Mouse (Mus musculus): Measurements from ENCODE around the gene Ptcd2. TPM values are rescaled to one million over a fixed set of nuclear protein-coding genes. Genes with fewer than 3 reads are reported as not detected.

The Ptcd2 gene
- polyA plus RNA-seq, 1 experiment from 2014 or later: 48.8 TPM

DNA sequence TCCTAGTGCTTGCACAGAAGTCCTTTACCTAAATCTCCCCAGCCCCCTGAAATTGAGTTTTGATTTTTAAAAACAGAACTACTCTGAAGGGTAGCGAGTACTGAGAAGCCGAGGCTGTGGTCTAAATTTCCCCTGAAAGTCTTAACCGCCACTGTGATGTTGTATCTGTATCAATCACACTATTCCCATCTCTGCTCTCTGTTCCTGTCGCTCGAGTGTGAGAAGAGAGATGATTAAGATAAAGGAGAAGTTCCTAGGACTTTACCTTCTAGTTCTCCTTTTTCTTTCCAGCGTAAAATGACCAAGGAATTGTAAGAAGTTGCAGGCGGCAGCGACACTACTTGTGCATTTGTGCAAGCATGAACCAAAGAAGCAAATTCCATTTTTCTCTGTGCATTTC lies 38.3 kb downstream of the Ptcd2 start:
- no peak for TF ChIP-seq CTCF (IDR thresholded peaks at IDR 0.05; ENCODE audit: low read depth)
- no peak overlapping the region for H3K4me2 ChIP-seq
- DNase-seq: no peak
- no peak overlapping the region for H3K27ac ChIP-seq (ENCODE audit: low read depth)
- no peak overlapping the region for H3K9ac ChIP-seq
- ATAC-seq (ENCODE audit: insufficient read depth): no peak
- H3K36me3 ChIP-seq (ENCODE audit: insufficient read depth): no peaks in the 10 kb centered on the region
- no peak overlapping the region for H3K4me3 ChIP-seq (ENCODE audit: low read depth, low read length)
- WGBS: 68% methylated on average over 8 of the region's 8 CpGs
- no peaks in the 10 kb centered on the region for H3K27me3 ChIP-seq (ENCODE audit: insufficient read depth, low read length)
- no peaks in the 10 kb centered on the region for H3K9me3 ChIP-seq (ENCODE audit: low read depth, low read length)
- peaks cover 5% of the 10 kb centered on the region; the same call in 1 of the 2 replicates for H3K4me1 ChIP-seq (ENCODE audit: insufficient read depth)

DNA sequence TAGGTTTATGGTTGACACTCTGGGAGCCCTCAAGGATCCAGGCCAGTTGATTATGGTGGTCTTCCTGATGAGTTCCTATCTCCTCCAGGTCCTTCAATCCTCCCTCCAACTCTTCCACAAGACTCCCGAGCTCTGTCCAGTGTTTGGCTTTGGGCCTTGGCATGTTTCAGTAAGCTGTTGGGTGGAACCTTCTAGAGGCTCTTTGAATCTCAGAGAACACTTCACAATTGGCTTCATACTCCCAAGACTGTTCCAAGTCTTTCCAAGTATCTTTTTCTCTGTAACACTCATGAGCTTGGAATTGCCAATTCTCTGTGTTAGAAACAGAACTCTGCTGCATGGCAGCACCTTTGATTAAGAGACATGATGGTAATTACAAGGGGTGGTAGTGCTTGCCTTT lies 39.3 kb downstream of the Ptcd2 start:
- no peak for TF ChIP-seq CTCF (IDR thresholded peaks at IDR 0.05; ENCODE audit: low read depth)
- DNase-seq (no peak), ATAC-seq (ENCODE audit: insufficient read depth) (no peak)
- no peaks in the 10 kb centered on the region for H3K36me3 ChIP-seq (ENCODE audit: insufficient read depth)
- H3K27ac ChIP-seq (ENCODE audit: low read depth): no peak overlapping the region
- peaks cover 5% of the 10 kb centered on the region; the same call in 1 of the 2 replicates for H3K4me1 ChIP-seq (ENCODE audit: insufficient read depth)
- no peaks in the 10 kb centered on the region for H3K9me3 ChIP-seq (ENCODE audit: low read depth, low read length)
- no peak overlapping the region for H3K4me3 ChIP-seq (ENCODE audit: low read depth, low read length)
- no peak overlapping the region for H3K9ac ChIP-seq
- H3K4me2 ChIP-seq: no peak overlapping the region
- H3K27me3 ChIP-seq (ENCODE audit: insufficient read depth, low read length): no peaks in the 10 kb centered on the region
- WGBS: 65% methylated on average over 1 of the region's 1 CpGs

GRCm38 (mm10) chr13:99304365-99304764 lies 40.1 kb downstream of the Ptcd2 start:
- no peak overlapping the region for H3K4me3 ChIP-seq (ENCODE audit: low read depth, low read length)
- no peak for TF ChIP-seq CTCF (IDR thresholded peaks at IDR 0.05; ENCODE audit: low read depth)
- 0 out of 2 replicates have a peak, but pooled peaks have one; percentile 35 for ATAC-seq (ENCODE audit: insufficient read depth)
- peak overlapping the region; percentile 21; the same call in 1 of the 2 replicates for H3K27ac ChIP-seq (ENCODE audit: low read depth)
- H3K4me2 ChIP-seq: 0 out of 2 replicates have a peak overlapping the region, but pooled peaks have one; percentile 6
- no peaks in the 10 kb centered on the region for H3K27me3 ChIP-seq (ENCODE audit: insufficient read depth, low read length)
- H3K9ac ChIP-seq: no peak overlapping the region
- H3K9me3 ChIP-seq (ENCODE audit: low read depth, low read length): no peaks in the 10 kb centered on the region
- no peak for DNase-seq
- peaks cover 5% of the 10 kb centered on the region; the same call in 1 of the 2 replicates for H3K4me1 ChIP-seq (ENCODE audit: insufficient read depth)
- WGBS: 43% methylated on average over 11 of the region's 11 CpGs
- no peaks in the 10 kb centered on the region for H3K36me3 ChIP-seq (ENCODE audit: insufficient read depth)

DNA sequence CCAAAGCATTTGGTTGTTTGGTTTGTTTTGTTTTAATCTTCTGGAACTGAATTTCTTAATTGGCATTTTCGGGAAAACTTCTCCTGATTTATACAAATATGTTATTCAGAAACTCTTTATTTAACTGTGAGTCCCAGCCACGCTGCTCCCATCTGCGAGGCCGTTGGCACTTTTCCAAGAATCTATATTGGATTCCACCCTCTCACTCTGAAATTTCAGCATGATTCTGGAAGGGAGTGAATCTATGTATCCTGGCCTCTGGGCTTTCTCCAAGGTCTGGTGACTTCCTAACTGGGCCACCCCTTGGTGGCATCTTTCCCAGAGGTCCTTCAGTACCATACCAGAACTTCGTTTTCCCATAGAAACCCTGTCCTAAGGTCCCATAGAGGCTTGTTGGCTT lies 40.7 kb downstream of the Ptcd2 start:
- ATAC-seq (ENCODE audit: insufficient read depth): peak; percentile 47; the same call in 1 of the 2 replicates
- Histone ChIP-seq H3K9me3 (ENCODE audit: low read depth, low read length) (no peaks in the 10 kb centered on the region), H3K4me2 (0 out of 2 replicates have a peak overlapping the region, but pooled peaks have one; percentile 6), H3K4me3 (ENCODE audit: low read depth, low read length) (no peak overlapping the region), H3K9ac (no peak overlapping the region), H3K36me3 (ENCODE audit: insufficient read depth) (no peaks in the 10 kb centered on the region), H3K27ac (ENCODE audit: low read depth) (peak overlapping the region; percentile 21; the same call in 1 of the 2 replicates), H3K27me3 (ENCODE audit: insufficient read depth, low read length) (no peaks in the 10 kb centered on the region), H3K4me1 (ENCODE audit: insufficient read depth) (peaks cover 5% of the 10 kb centered on the region; the same call in 1 of the 2 replicates)
- peak; percentile 88 for DNase-seq
- 40% methylated on average over 5 of the region's 5 CpGs for WGBS
- no peak for TF ChIP-seq CTCF (IDR thresholded peaks at IDR 0.05; ENCODE audit: low read depth)

DNA sequence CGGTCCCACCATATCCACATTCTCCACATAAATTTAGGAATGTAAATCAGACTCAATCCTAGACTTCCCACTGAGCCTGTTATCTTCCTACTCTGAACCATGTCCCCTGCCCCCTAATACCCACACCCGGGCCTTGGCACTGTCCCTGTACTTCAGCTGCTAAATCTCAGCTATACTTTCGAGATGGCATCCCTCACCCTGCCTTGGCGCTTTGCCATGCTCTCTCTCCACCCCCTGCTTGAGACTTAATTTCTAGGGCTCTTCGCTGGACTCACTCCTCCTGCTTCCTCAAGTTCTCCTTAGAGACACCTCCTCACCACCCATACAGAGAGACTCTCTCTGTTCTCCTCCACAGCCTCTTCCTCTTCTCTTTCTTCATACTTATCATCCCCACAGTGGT lies 44.6 kb downstream of the Ptcd2 start:
- Histone ChIP-seq H3K4me3 (ENCODE audit: low read depth, low read length) (no peak overlapping the region), H3K36me3 (ENCODE audit: insufficient read depth) (no peaks in the 10 kb centered on the region), H3K27ac (ENCODE audit: low read depth) (no peak overlapping the region), H3K4me2 (no peak overlapping the region), H3K9ac (no peak overlapping the region), H3K9me3 (ENCODE audit: low read depth, low read length) (no peaks in the 10 kb centered on the region), H3K4me1 (ENCODE audit: insufficient read depth) (peaks cover 5% of the 10 kb centered on the region; the same call in 1 of the 2 replicates), H3K27me3 (ENCODE audit: insufficient read depth, low read length) (no peaks in the 10 kb centered on the region)
- ATAC-seq (ENCODE audit: insufficient read depth) (no peak), DNase-seq (no peak)
- WGBS: 70% methylated on average over 5 of the region's 5 CpGs
- TF ChIP-seq CTCF (IDR thresholded peaks at IDR 0.05; ENCODE audit: low read depth): no peak

GRCm38 (mm10) chr13:99294176-99294575 lies 50.3 kb downstream of the Ptcd2 start:
- Histone ChIP-seq H3K4me3 (ENCODE audit: low read depth, low read length) (no peak overlapping the region), H3K27ac (ENCODE audit: low read depth) (no peak overlapping the region), H3K27me3 (ENCODE audit: insufficient read depth, low read length) (no peaks in the 10 kb centered on the region), H3K36me3 (ENCODE audit: insufficient read depth) (no peaks in the 10 kb centered on the region), H3K9me3 (ENCODE audit: low read depth, low read length) (no peaks in the 10 kb centered on the region), H3K4me1 (ENCODE audit: insufficient read depth) (no peaks in the 10 kb centered on the region), H3K9ac (no peak overlapping the region), H3K4me2 (no peak overlapping the region)
- WGBS: 92% methylated on average over 13 of the region's 13 CpGs
- no peak for DNase-seq
- no peak for TF ChIP-seq CTCF (IDR thresholded peaks at IDR 0.05; ENCODE audit: low read depth)
- ATAC-seq (ENCODE audit: insufficient read depth): no peak

- Histone ChIP-seq H3K4me1 (ENCODE audit: insufficient read depth) (no peaks in the 10 kb centered on the region), H3K27ac (ENCODE audit: low read depth) (no peak overlapping the region), H3K4me2 (no peak overlapping the region), H3K27me3 (ENCODE audit: insufficient read depth, low read length) (no peaks in the 10 kb centered on the region), H3K4me3 (ENCODE audit: low read depth, low read length) (no peak overlapping the region), H3K9me3 (ENCODE audit: low read depth, low read length) (no peaks in the 10 kb centered on the region), H3K9ac (no peak overlapping the region), H3K36me3 (ENCODE audit: insufficient read depth) (no peaks in the 10 kb centered on the region)
- DNase-seq: no peak
- no peak for TF ChIP-seq CTCF (IDR thresholded peaks at IDR 0.05; ENCODE audit: low read depth)
- 83% methylated on average over 8 of the region's 8 CpGs for WGBS
- ATAC-seq (ENCODE audit: insufficient read depth): no peak
Observed at GRCm38 (mm10) chr13:99290766-99291165, 53.7 kb downstream of the Ptcd2 start.
